Mouse (Mus musculus) ES-Bruce4 (cell line): ENCODE results near the gene BC035947. TPM values are rescaled to one million over a fixed set of nuclear protein-coding genes. Genes with fewer than 3 reads are reported as not detected.
A peak's percentile ranks its signal among the peaks of the same experiment; 100 is the strongest.

ENCODE experiments used
- H3K27ac ChIP-seq: 2 replicates; pipeline ENCODE4 v1.5.1; 2012; ENCODE audit warnings: low read length, inconsistent platforms; ENCODE audit not compliant: insufficient read depth
- H3K27me3 ChIP-seq: 2 replicates; pipeline ENCODE4 v1.6.1; 2012; ENCODE audit warnings: mild to moderate bottlenecking, low read length, inconsistent platforms; ENCODE audit not compliant: control insufficient read depth, poor library complexity, insufficient read depth, severe bottlenecking
- H3K36me3 ChIP-seq: 2 replicates; pipeline ENCODE4 v1.6.1; 2012; ENCODE audit warnings: inconsistent platforms, mild to moderate bottlenecking, low read length, moderate library complexity; ENCODE audit not compliant: control insufficient read depth, poor library complexity, insufficient read depth, severe bottlenecking
- H3K4me1 ChIP-seq: one replicate; pipeline ENCODE4 v1.8.1; 2011; ENCODE audit warnings: low read length; ENCODE audit not compliant: control insufficient read depth, insufficient read depth
- H3K4me3 ChIP-seq: 2 replicates; pipeline ENCODE4 v1.5.1; 2011; ENCODE audit warnings: low read depth, mild to moderate bottlenecking, low read length
- H3K9ac ChIP-seq: 2 replicates; pipeline ENCODE4 v1.6.1; 2012; ENCODE audit warnings: low read depth, mild to moderate bottlenecking, inconsistent platforms; ENCODE audit not compliant: poor library complexity, severe bottlenecking
- H3K9me3 ChIP-seq: replicated peaks from 2 replicates; pipeline ENCODE4 v1.6.1; 2012; ENCODE audit warnings: mild to moderate bottlenecking, low read length, inconsistent platforms; ENCODE audit not compliant: control insufficient read depth, poor library complexity, insufficient read depth, severe bottlenecking
- CTCF ChIP-seq: IDR thresholded peaks from one replicate; pipeline ENCODE4 v1.8.1; 2011; ENCODE audit warnings: low read depth, low read length
- EP300 ChIP-seq: IDR thresholded peaks from 2 replicates; pipeline ENCODE4 v1.6.1; 2011; ENCODE audit warnings: low read depth, low read length; ENCODE audit not compliant: insufficient read depth
- POLR2A ChIP-seq: IDR thresholded peaks from one replicate; pipeline ENCODE4 v1.8.1; 2011; ENCODE audit warnings: low read length; ENCODE audit not compliant: insufficient read depth
- polyA plus RNA-seq: library from polyadenylated mRNA; stranded (reverse); fragments of >200 nt; gene quantifications from 2 replicates; pipeline ENCODE4 v1.2.4, GENCODE M21; 2011; ENCODE audit warnings: low read depth; ENCODE audit not compliant: missing spikeins, insufficient read depth, insufficient read length

The BC035947 gene
- polyA plus RNA-seq, 1 experiment = 0.52 TPM

- Histone ChIP-seq H3K4me1 (no peaks in the 10 kb centered on the region), H3K9ac (no peak overlapping the region), H3K27me3 (no peaks in the 10 kb centered on the region), H3K27ac (no peak overlapping the region), H3K36me3 (no peaks in the 10 kb centered on the region), H3K4me3 (no peak overlapping the region), H3K9me3 (no peaks in the 10 kb centered on the region)
- TF ChIP-seq POLR2A (no peak), EP300 (no peak), CTCF (no peak)
These were observed 26.4 kb upstream of the BC035947 start for GRCm38 (mm10) chr1:78538396-78538795.

- no peaks in the 10 kb centered on the region for H3K9me3 ChIP-seq
- no peaks in the 10 kb centered on the region for H3K27me3 ChIP-seq
- H3K4me1 ChIP-seq = no peaks in the 10 kb centered on the region
- H3K9ac ChIP-seq = no peak overlapping the region
- H3K36me3 ChIP-seq = no peaks in the 10 kb centered on the region
- TF ChIP-seq POLR2A = no peak
- TF ChIP-seq CTCF = no peak
- no peak for TF ChIP-seq EP300
- H3K4me3 ChIP-seq = no peak overlapping the region
- H3K27ac ChIP-seq = no peak overlapping the region
These were observed 25.6 kb upstream of the BC035947 start for GRCm38 (mm10) chr1:78537494-78538010.

- H3K4me1 ChIP-seq = no peaks in the 10 kb centered on the region
- H3K27ac ChIP-seq = no peak overlapping the region
- H3K9ac ChIP-seq = no peak overlapping the region
- H3K36me3 ChIP-seq = no peaks in the 10 kb centered on the region
- no peaks in the 10 kb centered on the region for H3K9me3 ChIP-seq
- no peak for TF ChIP-seq POLR2A
- peak; percentile 75 for TF ChIP-seq CTCF
- no peak for TF ChIP-seq EP300
- H3K27me3 ChIP-seq = no peaks in the 10 kb centered on the region
- H3K4me3 ChIP-seq = no peak overlapping the region
These were observed 24.6 kb upstream of the BC035947 start for GRCm38 (mm10) chr1:78536310-78537164.

- no peaks in the 10 kb centered on the region for H3K9me3 ChIP-seq
- H3K4me3 ChIP-seq = no peak overlapping the region
- no peak overlapping the region for H3K9ac ChIP-seq
- no peak for TF ChIP-seq CTCF
- no peak for TF ChIP-seq EP300
- TF ChIP-seq POLR2A = no peak
- H3K27me3 ChIP-seq = no peaks in the 10 kb centered on the region
- no peaks in the 10 kb centered on the region for H3K36me3 ChIP-seq
- no peak overlapping the region for H3K27ac ChIP-seq
- no peaks in the 10 kb centered on the region for H3K4me1 ChIP-seq
These were observed 22.6 kb upstream of the BC035947 start for GRCm38 (mm10) chr1:78534428-78535150.

GRCm38 (mm10) chr1:78532184-78532800 is 20.3 kb upstream of the BC035947 start:
- H3K4me3 ChIP-seq = no peak overlapping the region
- H3K27me3 ChIP-seq = no peaks in the 10 kb centered on the region
- no peaks in the 10 kb centered on the region for H3K9me3 ChIP-seq
- no peaks in the 10 kb centered on the region for H3K36me3 ChIP-seq
- TF ChIP-seq CTCF (no peak), EP300 (no peak), POLR2A (no peak)
- no peak overlapping the region for H3K27ac ChIP-seq
- no peaks in the 10 kb centered on the region for H3K4me1 ChIP-seq
- no peak overlapping the region for H3K9ac ChIP-seq
